Mouse (Mus musculus): ENCODE data around the gene Olfr572. TPM values are rescaled to one million over a fixed set of nuclear protein-coding genes. Genes with fewer than 3 reads are reported as not detected.
A peak's percentile ranks its signal among the peaks of the same experiment; 100 is the strongest.

The Olfr572 gene
- polyA plus RNA-seq, 1 experiment from 2014 or later, result not detected

DNA sequence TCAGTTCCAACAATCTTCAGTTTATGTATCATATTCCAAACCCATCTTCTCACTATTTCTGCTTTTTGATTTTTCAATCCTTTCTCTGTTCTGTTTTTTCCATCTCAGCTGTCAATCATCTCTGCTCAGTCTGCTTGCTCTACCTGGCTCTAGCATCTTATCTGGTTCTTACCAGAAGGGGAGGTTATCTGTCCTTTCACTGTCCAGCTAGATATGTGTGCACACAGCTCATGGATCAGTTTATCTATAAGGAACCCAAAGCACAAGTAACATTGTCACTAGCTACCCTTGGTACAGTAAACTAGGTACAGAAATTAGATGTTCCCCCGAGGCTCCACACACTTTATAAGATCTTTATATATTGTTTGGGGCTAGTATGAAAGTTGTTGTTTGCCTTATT is 19.2 kb downstream of the Olfr572 start:
- no peak overlapping the region for H3K4me3 ChIP-seq (ENCODE audit: low read depth, low read length)
- WGBS (ENCODE audit: insufficient replicate concordance), result 54% methylated on average over 1 of the region's 1 CpGs
- H3K36me3 ChIP-seq (ENCODE audit: control insufficient read depth, insufficient read depth), result no peaks in the 10 kb centered on the region
- peak; percentile 87 for ATAC-seq (ENCODE audit: low read depth)
- H3K27ac ChIP-seq (ENCODE audit: low read length), result no peak overlapping the region
- no peaks in the 10 kb centered on the region for H3K9me3 ChIP-seq (replicated peaks; ENCODE audit: control insufficient read depth, low read length)
- H3K27me3 ChIP-seq (ENCODE audit: control insufficient read depth, insufficient read depth, low read depth, low read length), result no peaks in the 10 kb centered on the region
- H3K9ac ChIP-seq (ENCODE audit: low read depth, low read length), result no peak overlapping the region
- no peak overlapping the region for H3K4me2 ChIP-seq (ENCODE audit: low read depth, low read length)
- H3K4me1 ChIP-seq (ENCODE audit: control insufficient read depth, low read depth, low read length), result no peaks in the 10 kb centered on the region

DNA sequence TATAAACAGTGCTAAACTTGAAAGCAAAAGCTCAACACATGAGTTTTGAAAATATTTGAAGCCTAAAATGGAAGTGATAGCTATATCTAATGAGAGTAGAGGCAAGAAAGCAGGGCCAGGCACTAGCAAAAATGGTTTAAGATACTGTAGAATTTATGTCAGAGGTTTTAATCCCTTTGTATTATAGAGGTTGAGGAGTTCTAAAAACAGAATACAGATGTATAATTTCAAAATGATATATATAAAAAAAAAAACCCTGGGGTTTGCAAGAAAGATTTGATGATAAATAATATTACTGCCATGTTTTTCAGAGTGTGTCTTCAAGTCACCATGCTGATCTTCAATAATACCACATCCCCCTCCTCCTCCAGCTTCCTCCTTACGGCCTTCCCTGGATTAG is 24.0 kb downstream of the Olfr572 start, which contains the start of gene Olfr574:
Gene Olfr574, plus strand, starts transcription at position 301 of the 400 bp plus-strand sequence.
- H3K4me3 ChIP-seq (ENCODE audit: low read depth, low read length), result no peak within 1 kb of the TSS
- no peaks in the 10 kb centered on the region for H3K4me1 ChIP-seq (ENCODE audit: control insufficient read depth, low read depth, low read length)
- H3K27me3 ChIP-seq (ENCODE audit: control insufficient read depth, insufficient read depth, low read depth, low read length), result no peaks in the 10 kb centered on the region
- no peaks in the 10 kb centered on the region for H3K9me3 ChIP-seq (replicated peaks; ENCODE audit: control insufficient read depth, low read length)
- no peak within 1 kb of the TSS for H3K27ac ChIP-seq (ENCODE audit: low read length)
- no peak within 1 kb of the TSS for H3K9ac ChIP-seq (ENCODE audit: low read depth, low read length)
- no peaks in the 10 kb centered on the region for H3K36me3 ChIP-seq (ENCODE audit: control insufficient read depth, insufficient read depth)
- 62% methylated on average over 1 of the region's 1 CpGs for WGBS (ENCODE audit: insufficient replicate concordance)
- ATAC-seq (ENCODE audit: low read depth), result no peak
- H3K4me2 ChIP-seq (ENCODE audit: low read depth, low read length), result no peak within 1 kb of the TSS

DNA sequence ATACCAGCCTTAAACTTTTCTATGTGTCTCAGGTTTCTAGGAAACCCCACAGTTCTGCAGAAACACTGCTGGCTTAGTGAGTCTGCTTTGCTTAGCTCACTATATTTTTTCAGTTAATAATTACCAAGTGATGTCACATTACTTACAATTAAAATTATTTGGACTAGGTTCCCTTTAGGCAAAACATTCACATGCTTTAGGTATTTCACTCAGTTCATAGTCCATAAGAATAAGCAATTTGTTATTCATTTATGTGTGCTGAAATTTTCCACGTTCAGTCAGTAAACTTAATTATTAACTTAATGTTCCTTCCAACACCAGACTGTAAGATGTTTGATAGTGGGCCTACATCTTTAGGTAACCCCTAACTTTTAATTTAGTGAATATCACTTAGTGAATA is 26.5 kb downstream of the Olfr572 start:
- WGBS (ENCODE audit: insufficient replicate concordance), result 52% methylated on average over 1 of the region's 1 CpGs
- H3K4me1 ChIP-seq (ENCODE audit: control insufficient read depth, low read depth, low read length), result no peaks in the 10 kb centered on the region
- no peaks in the 10 kb centered on the region for H3K27me3 ChIP-seq (ENCODE audit: control insufficient read depth, insufficient read depth, low read depth, low read length)
- no peak overlapping the region for H3K4me3 ChIP-seq (ENCODE audit: low read depth, low read length)
- no peak overlapping the region for H3K27ac ChIP-seq (ENCODE audit: low read length)
- no peak overlapping the region for H3K4me2 ChIP-seq (ENCODE audit: low read depth, low read length)
- no peaks in the 10 kb centered on the region for H3K36me3 ChIP-seq (ENCODE audit: control insufficient read depth, insufficient read depth)
- no peak overlapping the region for H3K9ac ChIP-seq (ENCODE audit: low read depth, low read length)
- H3K9me3 ChIP-seq (replicated peaks; ENCODE audit: control insufficient read depth, low read length), result no peaks in the 10 kb centered on the region
- no peak for ATAC-seq (ENCODE audit: low read depth)

DNA sequence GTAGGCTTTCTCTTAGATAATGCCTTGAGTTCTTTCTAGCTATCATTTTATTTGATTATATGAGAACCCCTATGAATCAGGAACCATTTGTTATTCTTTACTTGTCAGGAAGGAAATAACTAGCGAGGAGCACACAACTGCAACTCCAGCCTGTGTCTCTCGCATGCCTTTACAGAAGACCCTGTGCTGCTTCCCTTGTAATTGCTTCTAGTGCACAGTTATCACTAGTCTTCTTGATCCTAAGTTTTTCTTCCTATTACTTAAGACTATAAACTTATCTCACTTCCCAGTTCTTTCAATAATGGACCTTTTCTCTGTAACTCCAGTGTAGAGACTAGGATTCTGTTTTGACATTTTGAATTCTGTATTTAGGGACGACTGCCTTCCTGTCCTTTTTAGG is 33.9 kb downstream of the Olfr572 start:
- peak; percentile 52; the same call in 1 of the 2 replicates for ATAC-seq (ENCODE audit: low read depth)
- Histone ChIP-seq H3K36me3 (ENCODE audit: control insufficient read depth, insufficient read depth) (no peaks in the 10 kb centered on the region), H3K9ac (ENCODE audit: low read depth, low read length) (no peak overlapping the region), H3K4me3 (ENCODE audit: low read depth, low read length) (no peak overlapping the region), H3K27ac (ENCODE audit: low read length) (peak overlapping the region; percentile 57), H3K9me3 (replicated peaks; ENCODE audit: control insufficient read depth, low read length) (no peaks in the 10 kb centered on the region), H3K27me3 (ENCODE audit: control insufficient read depth, insufficient read depth, low read depth, low read length) (no peaks in the 10 kb centered on the region), H3K4me2 (ENCODE audit: low read depth, low read length) (no peak overlapping the region), H3K4me1 (ENCODE audit: control insufficient read depth, low read depth, low read length) (no peaks in the 10 kb centered on the region)
- WGBS (ENCODE audit: insufficient replicate concordance), result 53% methylated on average over 3 of the region's 3 CpGs

DNA sequence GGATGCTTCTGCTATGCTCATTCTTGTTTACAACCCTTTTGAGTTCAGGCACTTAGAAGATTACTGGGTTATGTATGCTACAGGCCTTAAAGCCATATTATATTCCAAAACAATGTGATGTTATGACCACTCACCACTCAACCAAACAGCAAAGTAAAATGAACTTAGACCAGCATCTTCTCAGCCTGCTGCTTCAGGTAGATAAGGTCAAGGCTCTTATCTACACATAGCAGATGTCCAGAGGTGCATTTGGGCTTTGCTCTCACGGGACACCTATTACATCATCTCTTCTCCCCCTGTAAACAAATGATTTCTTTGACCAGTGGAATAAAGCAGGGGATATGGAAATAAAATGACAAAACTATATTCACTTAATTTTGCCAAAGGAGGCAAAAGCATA is 34.4 kb downstream of the Olfr572 start, which contains the start of gene Olfr575:
Gene Olfr575, minus strand, starts transcription at position 183 of the 400 bp plus-strand sequence.
- no peak within 1 kb of the TSS for H3K4me2 ChIP-seq (ENCODE audit: low read depth, low read length)
- H3K4me3 ChIP-seq (ENCODE audit: low read depth, low read length), result no peak within 1 kb of the TSS
- no peaks in the 10 kb centered on the region for H3K9me3 ChIP-seq (replicated peaks; ENCODE audit: control insufficient read depth, low read length)
- ATAC-seq (ENCODE audit: low read depth), result peak; percentile 94
- H3K27ac ChIP-seq (ENCODE audit: low read length), result peak within 1 kb of the TSS; percentile 57
- no peaks in the 10 kb centered on the region for H3K36me3 ChIP-seq (ENCODE audit: control insufficient read depth, insufficient read depth)
- H3K9ac ChIP-seq (ENCODE audit: low read depth, low read length), result no peak within 1 kb of the TSS
- no peaks in the 10 kb centered on the region for H3K4me1 ChIP-seq (ENCODE audit: control insufficient read depth, low read depth, low read length)
- no peaks in the 10 kb centered on the region for H3K27me3 ChIP-seq (ENCODE audit: control insufficient read depth, insufficient read depth, low read depth, low read length)
- WGBS (ENCODE audit: insufficient replicate concordance), result 7% methylated on average over 1 of the region's 1 CpGs

DNA sequence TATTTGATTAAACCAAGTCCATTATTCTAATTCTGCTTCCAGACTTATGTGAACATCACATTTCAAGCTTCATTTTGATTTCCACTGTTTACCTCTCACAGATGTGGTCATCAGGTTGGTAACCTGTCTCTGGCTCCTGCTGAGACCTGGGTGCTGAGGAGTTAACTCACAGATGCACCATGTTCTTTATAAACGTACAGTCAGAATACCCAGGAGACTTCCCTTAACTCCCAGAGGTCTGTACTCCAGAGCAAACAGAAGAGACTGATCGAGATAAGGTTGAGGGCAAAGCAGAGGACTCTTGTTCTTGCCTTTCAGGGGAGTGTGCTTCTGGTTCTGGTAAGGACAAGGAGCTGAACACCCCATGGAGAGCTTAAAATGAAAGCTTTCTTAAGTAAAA is 38.2 kb downstream of the Olfr572 start, which contains the start of gene Olfr576:
Gene Olfr576, plus strand, starts transcription at position 301 of the 400 bp plus-strand sequence.
- no peaks in the 10 kb centered on the region for H3K27me3 ChIP-seq (ENCODE audit: control insufficient read depth, insufficient read depth, low read depth, low read length)
- no peaks in the 10 kb centered on the region for H3K4me1 ChIP-seq (ENCODE audit: control insufficient read depth, low read depth, low read length)
- H3K4me2 ChIP-seq (ENCODE audit: low read depth, low read length), result no peak within 1 kb of the TSS
- no peak for ATAC-seq (ENCODE audit: low read depth)
- no peak within 1 kb of the TSS for H3K9ac ChIP-seq (ENCODE audit: low read depth, low read length)
- 12% methylated on average over 2 of the region's 2 CpGs for WGBS (ENCODE audit: insufficient replicate concordance)
- no peak within 1 kb of the TSS for H3K27ac ChIP-seq (ENCODE audit: low read length)
- H3K4me3 ChIP-seq (ENCODE audit: low read depth, low read length), result no peak within 1 kb of the TSS
- no peaks in the 10 kb centered on the region for H3K36me3 ChIP-seq (ENCODE audit: control insufficient read depth, insufficient read depth)
- H3K9me3 ChIP-seq (replicated peaks; ENCODE audit: control insufficient read depth, low read length), result no peaks in the 10 kb centered on the region

DNA sequence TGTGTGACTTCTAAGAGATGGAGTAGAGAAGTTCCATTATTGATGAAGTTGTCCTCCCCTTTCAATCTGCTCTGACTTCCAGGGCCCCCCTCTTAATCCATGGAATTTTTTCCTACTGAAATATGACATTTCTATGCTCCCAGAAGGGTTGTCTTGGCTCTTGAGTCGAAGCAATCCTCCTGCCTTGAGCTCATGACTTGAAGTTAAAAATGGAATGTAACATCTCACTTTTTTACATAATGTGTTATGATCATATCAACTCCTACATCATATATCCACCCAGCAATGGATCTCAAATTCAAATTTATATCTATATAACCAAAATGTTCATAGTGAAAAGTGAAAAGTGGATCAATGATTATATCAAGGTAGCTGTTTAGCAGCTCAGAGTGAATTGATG is 50.2 kb downstream of the Olfr572 start:
- Histone ChIP-seq H3K27me3 (ENCODE audit: control insufficient read depth, insufficient read depth, low read depth, low read length) (no peaks in the 10 kb centered on the region), H3K9ac (ENCODE audit: low read depth, low read length) (no peak overlapping the region), H3K4me2 (ENCODE audit: low read depth, low read length) (no peak overlapping the region), H3K4me3 (ENCODE audit: low read depth, low read length) (no peak overlapping the region), H3K4me1 (ENCODE audit: control insufficient read depth, low read depth, low read length) (no peaks in the 10 kb centered on the region), H3K27ac (ENCODE audit: low read length) (no peak overlapping the region), H3K36me3 (ENCODE audit: control insufficient read depth, insufficient read depth) (no peaks in the 10 kb centered on the region), H3K9me3 (replicated peaks; ENCODE audit: control insufficient read depth, low read length) (no peaks in the 10 kb centered on the region)
- no peak for ATAC-seq (ENCODE audit: low read depth)
- WGBS (ENCODE audit: insufficient replicate concordance), result 13% methylated on average over 1 of the region's 1 CpGs

DNA sequence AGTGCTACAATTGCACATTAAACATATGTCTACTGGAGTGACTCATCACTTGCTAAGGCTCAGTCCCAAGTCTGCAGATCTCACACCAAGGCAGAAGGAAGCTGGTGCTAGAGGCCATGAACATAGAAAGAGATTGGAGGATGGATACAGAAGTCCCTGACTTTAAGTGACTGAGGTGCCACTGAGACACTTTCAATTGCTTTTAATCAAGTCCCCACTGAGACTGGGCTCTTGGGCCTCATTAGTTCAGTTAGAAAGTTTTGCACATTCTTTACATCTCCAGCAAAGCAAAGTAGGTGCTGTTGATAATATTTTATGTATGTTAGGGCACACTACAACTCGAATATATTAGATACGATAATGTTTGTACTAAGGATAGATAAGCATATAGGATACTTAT is 51.6 kb downstream of the Olfr572 start, which contains the start of gene Olfr577:
Gene Olfr577, minus strand, starts transcription at position 101 of the 400 bp plus-strand sequence.
- no peak within 1 kb of the TSS for H3K27ac ChIP-seq (ENCODE audit: low read length)
- H3K4me2 ChIP-seq (ENCODE audit: low read depth, low read length), result no peak within 1 kb of the TSS
- no peaks in the 10 kb centered on the region for H3K4me1 ChIP-seq (ENCODE audit: control insufficient read depth, low read depth, low read length)
- H3K4me3 ChIP-seq (ENCODE audit: low read depth, low read length), result no peak within 1 kb of the TSS
- no peak within 1 kb of the TSS for H3K9ac ChIP-seq (ENCODE audit: low read depth, low read length)
- H3K9me3 ChIP-seq (replicated peaks; ENCODE audit: control insufficient read depth, low read length), result no peaks in the 10 kb centered on the region
- H3K36me3 ChIP-seq (ENCODE audit: control insufficient read depth, insufficient read depth), result no peaks in the 10 kb centered on the region
- ATAC-seq (ENCODE audit: low read depth), result no peak
- 69% methylated on average over 2 of the region's 2 CpGs for WGBS (ENCODE audit: insufficient replicate concordance)
- no peaks in the 10 kb centered on the region for H3K27me3 ChIP-seq (ENCODE audit: control insufficient read depth, insufficient read depth, low read depth, low read length)
